Mouse (Mus musculus): ENCODE measurements around the gene Mfn2. TPM values are rescaled to one million over a fixed set of nuclear protein-coding genes. Genes with fewer than 3 reads are reported as not detected.

Gene Mfn2
- 15.9 and 16.2 TPM in 2 replicates for polyA plus RNA-seq (2015; fragmentation: Nextera tagmentation; extraction: Ambion mirVana)

DNA sequence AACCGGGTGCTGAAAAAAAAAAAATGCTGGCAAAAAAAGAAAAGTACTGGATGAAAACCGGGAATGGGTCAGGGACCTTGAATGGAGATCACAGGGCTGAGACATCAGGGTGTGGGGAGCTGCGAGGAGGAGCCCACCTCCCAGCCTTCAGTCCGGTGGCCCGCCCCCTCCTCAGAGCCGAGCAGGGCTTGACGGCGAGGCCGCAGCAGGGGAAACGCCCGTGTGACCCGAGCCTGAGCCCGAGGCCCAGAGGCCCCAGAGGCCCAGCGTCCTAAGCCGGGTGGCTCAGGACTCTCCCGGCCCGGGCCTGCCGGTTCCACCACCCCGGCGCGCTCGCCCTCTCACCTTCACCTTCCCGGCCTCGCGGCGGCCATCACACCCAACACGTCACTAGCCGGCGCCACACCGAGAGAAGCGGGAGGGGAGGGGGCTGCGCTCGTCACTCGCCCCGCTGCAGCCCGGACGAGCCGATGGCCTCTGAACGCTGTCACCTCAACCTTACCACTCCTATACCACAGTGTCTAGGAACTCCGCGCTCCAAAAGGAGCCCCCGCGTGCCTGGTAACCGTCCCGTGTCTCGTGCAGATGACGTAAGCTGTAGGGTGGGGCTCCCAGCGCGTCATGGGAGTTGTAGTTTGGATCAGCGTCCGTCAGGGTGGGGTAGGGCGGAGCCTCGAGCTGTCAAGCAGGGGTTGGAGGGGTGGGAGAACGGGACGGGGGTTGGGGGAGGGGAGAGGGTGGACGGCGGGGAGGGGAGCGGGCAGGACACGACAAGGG is at the start of gene Mfn2:
Gene Mfn2 (minus strand): TSS at position 392 of the 777 bp plus-strand sequence.
- Histone ChIP-seq H3K36me3 (ENCODE audit: control insufficient read depth, insufficient read depth) (peaks cover 4% of the 10 kb centered on the region; the same call in 1 of the 2 replicates), H3K9ac (ENCODE audit: low read depth, low read length) (peak within 1 kb of the TSS; percentile 80), H3K27ac (ENCODE audit: low read length) (peak within 1 kb of the TSS; percentile 83), H3K4me3 (ENCODE audit: low read depth, low read length) (peak within 1 kb of the TSS; percentile 76), H3K4me1 (ENCODE audit: control insufficient read depth, low read depth, low read length) (peaks cover 13% of the 10 kb centered on the region), H3K27me3 (ENCODE audit: control insufficient read depth, insufficient read depth, low read depth, low read length) (no peaks in the 10 kb centered on the region), H3K4me2 (ENCODE audit: low read depth, low read length) (peak within 1 kb of the TSS; percentile 82), H3K9me3 (replicated peaks; ENCODE audit: control insufficient read depth, low read length) (no peaks in the 10 kb centered on the region)
- peak; percentile 96 for ATAC-seq (ENCODE audit: low read depth)
- WGBS (ENCODE audit: insufficient replicate concordance), result under 1% methylated on average over 59 of the region's 59 CpGs

DNA sequence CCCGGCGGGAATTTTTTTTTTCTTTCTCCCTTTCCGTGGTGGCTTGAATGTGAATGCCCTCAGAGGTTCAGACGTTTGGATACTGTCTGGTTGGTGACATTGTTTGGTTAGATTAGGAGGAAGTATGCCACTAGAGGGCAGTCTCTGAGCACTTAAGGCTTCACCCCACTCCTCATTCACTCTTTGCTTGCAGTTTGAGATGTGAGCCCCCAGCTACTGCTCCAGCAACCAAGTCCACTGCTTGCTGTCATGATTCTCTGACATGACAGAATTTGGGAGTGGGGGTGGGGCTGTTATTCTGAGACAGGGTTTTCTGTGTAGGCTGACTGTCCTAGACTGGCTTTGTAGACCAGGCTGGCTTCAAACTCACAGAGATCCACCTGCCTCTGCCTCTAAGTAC is 49.1 kb upstream of the Mfn2 start:
- WGBS (ENCODE audit: insufficient replicate concordance), result 10% methylated on average over 4 of the region's 4 CpGs
- no peaks in the 10 kb centered on the region for H3K4me1 ChIP-seq (ENCODE audit: control insufficient read depth, low read depth, low read length)
- no peak for ATAC-seq (ENCODE audit: low read depth)

DNA sequence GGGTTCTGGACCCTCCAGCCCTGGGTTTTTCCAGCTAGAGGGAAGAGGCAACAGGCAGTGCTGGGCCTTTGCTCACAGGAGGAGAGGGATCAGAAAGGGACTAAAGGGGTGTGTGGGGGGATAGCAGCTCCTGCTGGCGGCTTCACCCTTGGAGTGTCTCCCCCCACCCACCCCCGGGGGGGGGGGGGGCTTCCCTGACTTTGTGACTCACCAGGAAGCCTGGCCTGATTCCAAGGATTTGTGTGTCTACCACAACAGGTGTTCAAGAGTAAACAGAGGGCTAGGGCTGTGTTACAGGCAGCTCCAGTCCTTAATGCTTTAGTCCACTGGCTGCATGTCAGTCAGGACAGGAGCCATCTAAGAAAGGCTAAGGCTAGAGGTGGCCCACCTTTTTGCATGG is 43.0 kb upstream of the Mfn2 start:
- 42% methylated on average over 2 of the region's 2 CpGs for WGBS (ENCODE audit: insufficient replicate concordance)
- Histone ChIP-seq H3K4me1 (ENCODE audit: control insufficient read depth, low read depth, low read length) (peaks cover 7% of the 10 kb centered on the region), H3K27ac (ENCODE audit: low read length) (no peak overlapping the region), H3K4me3 (ENCODE audit: low read depth, low read length) (no peak overlapping the region), H3K27me3 (ENCODE audit: control insufficient read depth, insufficient read depth, low read depth, low read length) (no peaks in the 10 kb centered on the region), H3K9me3 (replicated peaks; ENCODE audit: control insufficient read depth, low read length) (no peaks in the 10 kb centered on the region), H3K36me3 (ENCODE audit: control insufficient read depth, insufficient read depth) (peaks cover 33% of the 10 kb centered on the region), H3K9ac (ENCODE audit: low read depth, low read length) (no peak overlapping the region), H3K4me2 (ENCODE audit: low read depth, low read length) (no peak overlapping the region)
- no peak for ATAC-seq (ENCODE audit: low read depth)

More for the DNA sequence above, 49.1 kb upstream of the Mfn2 start:
- Histone ChIP-seq H3K4me2 (ENCODE audit: low read depth, low read length) (no peak overlapping the region), H3K9me3 (replicated peaks; ENCODE audit: control insufficient read depth, low read length) (no peaks in the 10 kb centered on the region), H3K36me3 (ENCODE audit: control insufficient read depth, insufficient read depth) (no peaks in the 10 kb centered on the region), H3K27ac (ENCODE audit: low read length) (no peak overlapping the region), H3K4me3 (ENCODE audit: low read depth, low read length) (no peak overlapping the region), H3K27me3 (ENCODE audit: control insufficient read depth, insufficient read depth, low read depth, low read length) (no peaks in the 10 kb centered on the region), H3K9ac (ENCODE audit: low read depth, low read length) (no peak overlapping the region)

DNA sequence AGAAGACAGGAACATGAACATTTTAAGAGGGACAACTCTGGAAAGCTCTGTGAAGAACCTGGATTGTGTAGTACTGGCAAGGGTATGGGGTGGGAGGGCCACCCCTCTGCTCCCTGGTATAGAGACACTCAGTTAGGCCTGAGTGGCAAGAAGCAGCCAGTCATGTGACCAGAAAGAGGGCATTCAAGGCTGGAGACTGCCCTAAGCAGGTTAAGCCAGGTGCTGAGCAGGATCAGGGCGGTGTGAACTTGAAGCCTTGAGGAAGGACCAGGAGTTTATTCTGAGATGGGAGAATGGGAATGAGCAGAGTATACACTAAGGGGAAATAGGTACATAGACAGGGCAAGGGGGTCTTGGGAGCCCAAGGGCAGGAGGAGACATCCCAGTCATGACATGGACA is 38.5 kb upstream of the Mfn2 start:
- Histone ChIP-seq H3K27me3 (ENCODE audit: control insufficient read depth, insufficient read depth, low read depth, low read length) (no peaks in the 10 kb centered on the region), H3K4me2 (ENCODE audit: low read depth, low read length) (peak overlapping the region; percentile 98), H3K4me1 (ENCODE audit: control insufficient read depth, low read depth, low read length) (peaks cover 26% of the 10 kb centered on the region), H3K36me3 (ENCODE audit: control insufficient read depth, insufficient read depth) (peaks cover 33% of the 10 kb centered on the region), H3K4me3 (ENCODE audit: low read depth, low read length) (peak overlapping the region; percentile 3; the same call in 1 of the 2 replicates), H3K27ac (ENCODE audit: low read length) (no peak overlapping the region), H3K9me3 (replicated peaks; ENCODE audit: control insufficient read depth, low read length) (no peaks in the 10 kb centered on the region), H3K9ac (ENCODE audit: low read depth, low read length) (no peak overlapping the region)
- 93% methylated on average over 1 of the region's 1 CpGs for WGBS (ENCODE audit: insufficient replicate concordance)
- ATAC-seq (ENCODE audit: low read depth), result no peak

DNA sequence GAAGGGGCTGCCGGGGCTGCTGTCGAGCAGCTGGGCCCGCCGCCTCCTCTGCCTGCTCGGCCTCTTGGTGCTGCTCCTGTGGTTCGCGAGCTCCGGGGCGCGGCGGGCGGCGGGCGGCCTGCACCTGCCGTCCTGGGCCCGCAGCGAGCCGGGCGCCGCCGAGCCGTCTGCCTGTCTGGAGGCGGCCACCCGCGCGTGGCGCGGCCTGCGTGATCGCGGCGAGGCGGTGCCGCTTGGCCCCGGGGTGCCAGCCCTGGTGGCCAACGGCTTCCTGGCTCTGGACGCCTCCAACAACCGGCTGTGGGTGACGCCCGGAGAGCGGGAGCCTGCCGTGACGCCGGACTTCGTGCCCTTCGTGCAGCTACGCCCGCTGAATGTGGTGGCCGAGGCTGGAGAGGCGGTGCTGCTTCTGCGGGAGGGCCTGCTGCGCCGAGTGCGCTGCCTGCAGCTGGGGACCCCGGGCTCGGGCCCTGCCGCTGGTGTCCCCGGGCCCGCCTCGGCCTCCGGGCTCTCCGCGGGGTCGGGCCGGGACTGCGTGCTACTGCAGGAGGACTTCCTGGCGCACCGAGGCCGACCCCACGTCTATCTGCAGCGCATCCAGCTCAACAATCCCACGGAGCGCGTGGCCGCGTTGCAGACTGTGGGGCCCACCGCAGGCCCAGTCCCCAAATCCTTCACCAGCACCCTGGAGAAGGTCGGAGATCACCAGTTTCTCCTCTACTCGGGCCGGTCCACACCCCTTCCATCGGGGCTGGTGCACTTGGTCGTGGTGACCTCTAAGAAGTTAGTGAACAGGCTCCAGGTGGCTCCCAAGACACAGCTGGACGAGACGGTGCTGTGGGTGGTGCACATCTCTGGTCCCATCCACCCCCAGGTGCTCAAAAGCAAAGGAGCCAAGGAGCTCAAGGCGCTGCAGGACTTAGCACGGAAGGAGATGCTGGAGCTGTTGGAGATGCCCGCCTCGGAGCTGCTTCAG is 36.8 kb upstream of the Mfn2 start:
- H3K27me3 ChIP-seq (ENCODE audit: control insufficient read depth, insufficient read depth, low read depth, low read length), result no peaks in the 10 kb centered on the region
- ATAC-seq (ENCODE audit: low read depth), result peak; percentile 64
- WGBS (ENCODE audit: insufficient replicate concordance), result 6% methylated on average over 78 of the region's 88 CpGs
- no peaks in the 10 kb centered on the region for H3K9me3 ChIP-seq (replicated peaks; ENCODE audit: control insufficient read depth, low read length)
- peak overlapping the region; percentile 98 for H3K4me2 ChIP-seq (ENCODE audit: low read depth, low read length)
- peaks cover 26% of the 10 kb centered on the region for H3K4me1 ChIP-seq (ENCODE audit: control insufficient read depth, low read depth, low read length)
- H3K36me3 ChIP-seq (ENCODE audit: control insufficient read depth, insufficient read depth), result peaks cover 22% of the 10 kb centered on the region
- H3K27ac ChIP-seq (ENCODE audit: low read length), result peak overlapping the region; percentile 79
- peak overlapping the region; percentile 89 for H3K9ac ChIP-seq (ENCODE audit: low read depth, low read length)
- peak overlapping the region; percentile 90 for H3K4me3 ChIP-seq (ENCODE audit: low read depth, low read length)

DNA sequence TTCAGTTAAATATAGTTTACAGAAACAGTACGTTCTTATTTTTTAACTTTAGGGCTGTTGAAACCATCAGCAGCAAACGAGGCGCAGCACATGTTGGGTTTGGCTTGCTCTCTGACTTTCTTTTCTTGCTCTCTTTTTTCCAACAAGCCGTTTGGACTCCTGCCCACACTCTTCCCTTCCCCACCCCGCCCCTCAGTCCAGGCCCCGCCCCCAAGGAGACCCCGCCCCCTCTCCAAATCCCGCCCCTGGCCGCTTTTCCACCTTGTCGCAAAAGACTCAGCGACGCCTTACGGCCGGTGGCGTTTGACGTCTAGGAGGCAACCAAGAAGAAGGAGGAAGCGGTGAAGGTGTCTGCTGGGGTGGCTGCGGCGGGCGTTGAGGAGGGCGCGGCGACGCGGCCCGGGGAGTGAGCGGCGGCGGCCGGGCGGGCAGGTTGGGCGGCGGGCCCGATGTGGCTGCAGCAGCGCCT is 36.1 kb upstream of the Mfn2 start, which contains the start of gene 2510039O18Rik:
Gene 2510039O18Rik (plus strand): TSS at position 320 of the 469 bp plus-strand sequence.
- 2% methylated on average over 16 of the region's 35 CpGs for WGBS (ENCODE audit: insufficient replicate concordance)
- no peaks in the 10 kb centered on the region for H3K9me3 ChIP-seq (replicated peaks; ENCODE audit: control insufficient read depth, low read length)
- peak within 1 kb of the TSS; percentile 90 for H3K4me3 ChIP-seq (ENCODE audit: low read depth, low read length)
- H3K27me3 ChIP-seq (ENCODE audit: control insufficient read depth, insufficient read depth, low read depth, low read length), result peaks cover 6% of the 10 kb centered on the region; the same call in 1 of the 2 replicates
- peak within 1 kb of the TSS; percentile 79 for H3K27ac ChIP-seq (ENCODE audit: low read length)
- H3K36me3 ChIP-seq (ENCODE audit: control insufficient read depth, insufficient read depth), result peaks cover 17% of the 10 kb centered on the region
- peak; percentile 81 for ATAC-seq (ENCODE audit: low read depth)
- H3K9ac ChIP-seq (ENCODE audit: low read depth, low read length), result peak within 1 kb of the TSS; percentile 89
- H3K4me2 ChIP-seq (ENCODE audit: low read depth, low read length), result peak within 1 kb of the TSS; percentile 98
- H3K4me1 ChIP-seq (ENCODE audit: control insufficient read depth, low read depth, low read length), result peaks cover 30% of the 10 kb centered on the region

DNA sequence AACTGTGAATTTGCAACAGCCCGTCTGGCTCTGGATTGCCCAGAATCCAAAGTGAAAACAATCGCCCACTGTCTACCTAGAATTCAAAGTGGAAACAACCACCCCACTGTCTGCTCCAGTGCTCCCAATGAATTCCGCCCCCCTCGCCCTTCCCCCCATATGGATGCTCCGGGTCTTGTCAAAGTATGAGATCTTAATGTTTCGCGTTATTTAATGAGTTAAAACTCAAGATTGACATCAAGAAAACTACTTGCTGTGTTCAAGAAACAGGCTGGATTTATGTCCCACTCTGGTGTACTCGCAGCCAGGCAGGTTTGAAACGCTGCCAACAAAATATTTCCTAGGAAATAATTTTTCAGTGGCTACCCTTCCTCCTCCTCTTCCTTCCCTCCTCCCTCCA is 35.6 kb upstream of the Mfn2 start:
- Histone ChIP-seq H3K4me3 (ENCODE audit: low read depth, low read length) (no peak overlapping the region), H3K9me3 (replicated peaks; ENCODE audit: control insufficient read depth, low read length) (no peaks in the 10 kb centered on the region), H3K4me2 (ENCODE audit: low read depth, low read length) (peak overlapping the region; percentile 98), H3K27me3 (ENCODE audit: control insufficient read depth, insufficient read depth, low read depth, low read length) (peaks cover 8% of the 10 kb centered on the region), H3K36me3 (ENCODE audit: control insufficient read depth, insufficient read depth) (peaks cover 12% of the 10 kb centered on the region), H3K4me1 (ENCODE audit: control insufficient read depth, low read depth, low read length) (peaks cover 30% of the 10 kb centered on the region), H3K27ac (ENCODE audit: low read length) (peak overlapping the region; percentile 35), H3K9ac (ENCODE audit: low read depth, low read length) (no peak overlapping the region)
- WGBS (ENCODE audit: insufficient replicate concordance), result 54% methylated on average over 9 of the region's 9 CpGs
- ATAC-seq (ENCODE audit: low read depth), result no peak

DNA sequence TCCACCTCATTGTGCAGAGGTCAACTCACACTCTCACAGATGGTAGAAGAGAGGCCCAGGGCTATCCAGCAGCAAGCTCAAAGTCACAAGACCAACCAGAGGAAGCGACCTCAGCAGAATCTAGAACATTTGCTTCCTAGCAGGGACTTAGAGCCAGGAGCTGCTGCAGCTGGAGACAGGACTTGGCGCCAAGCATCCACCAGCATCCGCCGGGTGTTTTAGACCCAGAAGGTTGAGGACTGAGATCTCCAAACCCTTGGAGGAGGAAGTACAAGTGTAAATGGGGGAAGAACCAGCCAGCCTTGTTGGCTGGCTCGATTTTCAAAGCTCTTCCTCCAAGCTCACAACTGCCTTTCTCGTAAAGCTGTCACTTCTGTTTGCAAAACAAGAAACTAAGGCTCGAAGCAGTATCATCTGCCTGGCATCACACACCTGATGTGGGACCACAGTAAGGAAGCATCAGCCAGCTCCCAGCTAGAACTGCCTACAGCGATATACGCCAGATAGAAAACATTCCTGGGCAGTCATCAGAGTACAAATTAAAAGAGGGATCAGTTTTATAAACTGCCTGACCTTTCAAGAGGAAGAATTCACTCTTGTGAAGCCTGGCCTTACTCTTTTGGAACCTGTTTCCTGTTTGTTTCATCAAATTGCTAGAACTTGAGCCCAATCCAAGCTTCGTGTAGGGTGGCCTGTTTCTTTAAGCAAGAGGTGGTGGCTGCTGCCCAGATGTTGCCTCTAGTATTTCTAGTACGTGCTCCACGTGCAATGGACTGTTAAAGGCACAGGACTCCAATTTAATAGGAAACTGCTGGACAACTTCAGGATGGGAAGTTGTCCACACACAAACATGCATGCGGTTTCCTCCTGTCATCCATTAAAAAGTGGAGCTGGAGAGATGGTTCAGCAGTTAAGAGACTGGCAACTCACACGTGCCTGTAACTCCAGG is 33.9 kb upstream of the Mfn2 start:
- H3K9ac ChIP-seq (ENCODE audit: low read depth, low read length), result no peak overlapping the region
- no peaks in the 10 kb centered on the region for H3K9me3 ChIP-seq (replicated peaks; ENCODE audit: control insufficient read depth, low read length)
- WGBS (ENCODE audit: insufficient replicate concordance), result 34% methylated on average over 14 of the region's 14 CpGs
- H3K4me2 ChIP-seq (ENCODE audit: low read depth, low read length), result no peak overlapping the region
- H3K27me3 ChIP-seq (ENCODE audit: control insufficient read depth, insufficient read depth, low read depth, low read length), result peaks cover 10% of the 10 kb centered on the region
- peak overlapping the region; percentile 52; the same call in 1 of the 2 replicates for H3K27ac ChIP-seq (ENCODE audit: low read length)
- H3K4me3 ChIP-seq (ENCODE audit: low read depth, low read length), result no peak overlapping the region
- peaks cover 30% of the 10 kb centered on the region for H3K4me1 ChIP-seq (ENCODE audit: control insufficient read depth, low read depth, low read length)
- H3K36me3 ChIP-seq (ENCODE audit: control insufficient read depth, insufficient read depth), result 0 out of 2 replicates have a peak, but pooled peaks cover under 1% of the 10 kb centered on the region
- ATAC-seq (ENCODE audit: low read depth), result no peak

Measured in liver, embryonic 16.5 days (tissue).